Mouse (Mus musculus): ENCODE data around the gene Cntrl. TPM values are rescaled to one million over a fixed set of nuclear protein-coding genes. Genes with fewer than 3 reads are reported as not detected.

Gene Cntrl
- polyA plus RNA-seq, 1 experiment from 2014 or later = 34.4 TPM

GRCm38 (mm10) chr2:35070275-35070674, 39.0 kb upstream of the Cntrl start:
- 78% methylated on average over 4 of the region's 4 CpGs for WGBS
- H3K9ac ChIP-seq (ENCODE audit: low read length) = no peak overlapping the region
- ATAC-seq (ENCODE audit: insufficient number of reproducible peaks, low FRiP score, low TSS enrichment, low read depth) = no peak

GRCm38 (mm10) chr2:35072547-35072946, 36.7 kb upstream of the Cntrl start:
- DNase-seq (ENCODE audit: low spot score) (no peak), ATAC-seq (ENCODE audit: insufficient number of reproducible peaks, low FRiP score, low TSS enrichment, low read depth) (no peak)
- Histone ChIP-seq H3K27me3 (ENCODE audit: control insufficient read depth, insufficient read depth, low read length) (no peaks in the 10 kb centered on the region), H3K27ac (replicated peaks; ENCODE audit: low read depth, low read length) (no peak overlapping the region), H3K9me3 (ENCODE audit: control insufficient read depth, low read length) (no peaks in the 10 kb centered on the region), H3K4me2 (ENCODE audit: low read depth, severe bottlenecking) (no peak overlapping the region), H3K4me1 (ENCODE audit: control insufficient read depth, insufficient read depth, low read length) (no peaks in the 10 kb centered on the region), H3K9ac (ENCODE audit: low read length) (no peak overlapping the region), H3K36me3 (ENCODE audit: control insufficient read depth, insufficient read depth, low read length) (no peaks in the 10 kb centered on the region), H3K4me3 (ENCODE audit: low read depth, low read length) (no peak overlapping the region)
- WGBS = 79% methylated on average over 2 of the region's 2 CpGs

More at GRCm38 (mm10) chr2:35070275-35070674, 39.0 kb upstream of the Cntrl start:
- H3K9me3 ChIP-seq (ENCODE audit: control insufficient read depth, low read length) = no peaks in the 10 kb centered on the region
- DNase-seq (ENCODE audit: low spot score) = no peak
- no peak overlapping the region for H3K4me3 ChIP-seq (ENCODE audit: low read depth, low read length)
- H3K4me1 ChIP-seq (ENCODE audit: control insufficient read depth, insufficient read depth, low read length) = no peaks in the 10 kb centered on the region
- no peak overlapping the region for H3K4me2 ChIP-seq (ENCODE audit: low read depth, severe bottlenecking)
- no peaks in the 10 kb centered on the region for H3K36me3 ChIP-seq (ENCODE audit: control insufficient read depth, insufficient read depth, low read length)
- no peaks in the 10 kb centered on the region for H3K27me3 ChIP-seq (ENCODE audit: control insufficient read depth, insufficient read depth, low read length)
- H3K27ac ChIP-seq (replicated peaks; ENCODE audit: low read depth, low read length) = no peak overlapping the region

DNA sequence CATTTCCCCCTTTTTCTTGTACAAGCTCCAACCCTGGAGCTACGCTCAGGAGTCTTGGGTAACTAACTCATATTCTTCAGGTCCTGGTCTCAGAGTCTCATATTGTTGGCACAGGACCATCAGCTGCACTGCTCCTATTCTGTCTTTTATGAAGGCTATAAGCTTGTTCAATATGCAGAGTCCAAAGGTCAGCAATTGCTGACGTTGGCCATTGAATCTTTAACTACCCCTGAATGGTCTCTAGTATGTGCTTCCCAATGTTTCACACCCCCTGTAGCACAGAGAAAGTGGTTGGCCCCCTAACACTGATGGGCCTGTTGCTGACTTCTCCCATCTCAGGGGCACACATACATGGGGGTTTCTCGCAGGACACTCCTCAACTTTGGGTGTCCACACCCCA, 35.0 kb upstream of the Cntrl start:
- WGBS = 91% methylated on average over 3 of the region's 3 CpGs
- Histone ChIP-seq H3K36me3 (ENCODE audit: control insufficient read depth, insufficient read depth, low read length) (no peaks in the 10 kb centered on the region), H3K4me1 (ENCODE audit: control insufficient read depth, insufficient read depth, low read length) (no peaks in the 10 kb centered on the region), H3K9ac (ENCODE audit: low read length) (no peak overlapping the region), H3K4me2 (ENCODE audit: low read depth, severe bottlenecking) (no peak overlapping the region), H3K27ac (replicated peaks; ENCODE audit: low read depth, low read length) (no peak overlapping the region), H3K27me3 (ENCODE audit: control insufficient read depth, insufficient read depth, low read length) (no peaks in the 10 kb centered on the region), H3K9me3 (ENCODE audit: control insufficient read depth, low read length) (no peaks in the 10 kb centered on the region), H3K4me3 (ENCODE audit: low read depth, low read length) (no peak overlapping the region)
- DNase-seq (ENCODE audit: low spot score) (no peak), ATAC-seq (ENCODE audit: insufficient number of reproducible peaks, low FRiP score, low TSS enrichment, low read depth) (no peak)

DNA sequence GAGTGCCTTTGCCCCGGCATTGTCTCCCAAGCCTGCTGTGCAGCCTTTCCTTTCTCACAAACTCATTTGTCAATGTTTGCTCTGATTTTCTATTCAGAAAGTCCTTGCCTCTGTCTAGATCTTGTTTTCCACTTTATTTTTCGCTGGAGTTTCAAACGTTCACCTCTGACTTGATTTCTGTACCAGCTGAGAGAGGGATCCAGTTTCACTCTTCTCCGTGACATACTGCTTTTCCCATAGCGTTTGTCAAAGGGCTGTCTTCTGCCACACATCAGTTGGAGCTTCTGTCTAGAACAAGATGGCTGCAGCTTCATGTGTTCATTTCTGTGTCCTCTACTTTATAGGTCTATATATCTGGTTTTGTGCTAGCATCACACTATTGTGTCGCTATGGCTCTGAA, 30.1 kb upstream of the Cntrl start:
- ATAC-seq (ENCODE audit: insufficient number of reproducible peaks, low FRiP score, low TSS enrichment, low read depth) (no peak), DNase-seq (ENCODE audit: low spot score) (no peak)
- H3K36me3 ChIP-seq (ENCODE audit: control insufficient read depth, insufficient read depth, low read length) = no peaks in the 10 kb centered on the region
- no peaks in the 10 kb centered on the region for H3K9me3 ChIP-seq (ENCODE audit: control insufficient read depth, low read length)
- H3K4me2 ChIP-seq (ENCODE audit: low read depth, severe bottlenecking) = no peak overlapping the region
- H3K27me3 ChIP-seq (ENCODE audit: control insufficient read depth, insufficient read depth, low read length) = no peaks in the 10 kb centered on the region
- 77% methylated on average over 6 of the region's 6 CpGs for WGBS
- H3K27ac ChIP-seq (replicated peaks; ENCODE audit: low read depth, low read length) = no peak overlapping the region
- no peak overlapping the region for H3K9ac ChIP-seq (ENCODE audit: low read length)
- H3K4me3 ChIP-seq (ENCODE audit: low read depth, low read length) = no peak overlapping the region
- H3K4me1 ChIP-seq (ENCODE audit: control insufficient read depth, insufficient read depth, low read length) = no peaks in the 10 kb centered on the region

DNA sequence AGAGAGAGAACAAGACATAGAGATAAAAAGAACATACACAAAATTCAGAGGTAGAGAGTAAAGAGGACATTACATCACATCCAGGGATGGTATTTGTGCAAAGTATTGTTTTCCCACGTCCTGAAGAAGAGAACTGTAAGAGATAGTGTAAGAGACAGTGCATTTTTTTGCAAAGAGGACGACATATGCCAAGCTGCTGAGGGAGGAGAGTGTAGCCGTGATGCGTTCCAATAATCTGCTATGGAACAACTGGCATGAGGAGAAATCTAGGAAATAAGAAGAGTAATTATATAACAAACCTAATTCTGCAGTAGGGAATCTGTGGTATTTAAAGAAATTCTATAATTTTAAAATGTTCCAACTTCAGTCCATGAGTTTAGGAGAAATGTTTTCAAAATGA, 21.9 kb upstream of the Cntrl start:
- no peak for ATAC-seq (ENCODE audit: insufficient number of reproducible peaks, low FRiP score, low TSS enrichment, low read depth)
- no peaks in the 10 kb centered on the region for H3K36me3 ChIP-seq (ENCODE audit: control insufficient read depth, insufficient read depth, low read length)
- no peak for DNase-seq (ENCODE audit: low spot score)
- no peaks in the 10 kb centered on the region for H3K4me1 ChIP-seq (ENCODE audit: control insufficient read depth, insufficient read depth, low read length)
- H3K27me3 ChIP-seq (ENCODE audit: control insufficient read depth, insufficient read depth, low read length) = no peaks in the 10 kb centered on the region
- H3K27ac ChIP-seq (replicated peaks; ENCODE audit: low read depth, low read length) = no peak overlapping the region
- no peaks in the 10 kb centered on the region for H3K9me3 ChIP-seq (ENCODE audit: control insufficient read depth, low read length)
- no peak overlapping the region for H3K4me2 ChIP-seq (ENCODE audit: low read depth, severe bottlenecking)
- no peak overlapping the region for H3K4me3 ChIP-seq (ENCODE audit: low read depth, low read length)
- WGBS = 78% methylated on average over 4 of the region's 4 CpGs
- H3K9ac ChIP-seq (ENCODE audit: low read length) = no peak overlapping the region

DNA sequence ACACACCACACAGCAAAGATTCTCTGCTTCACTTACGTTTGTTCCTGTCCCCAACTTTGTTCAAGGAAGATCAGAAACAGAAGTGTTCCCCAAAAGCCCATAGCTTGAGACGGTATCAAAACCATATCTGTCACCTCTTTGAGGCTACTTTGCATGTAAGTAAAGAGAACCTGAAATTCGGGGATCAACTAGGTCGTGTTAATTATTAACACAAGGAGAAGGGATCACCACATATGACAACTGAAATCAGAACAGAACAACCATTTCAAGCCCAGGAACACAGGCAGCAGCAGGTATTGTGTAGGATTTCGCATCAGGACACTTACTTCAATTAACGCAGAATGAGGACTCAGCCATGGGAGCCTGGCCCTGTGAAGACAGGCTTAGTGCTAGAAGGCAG, 8.8 kb upstream of the Cntrl start:
- WGBS = 79% methylated on average over 6 of the region's 6 CpGs
- Histone ChIP-seq H3K4me2 (ENCODE audit: low read depth, severe bottlenecking) (no peak overlapping the region), H3K27me3 (ENCODE audit: control insufficient read depth, insufficient read depth, low read length) (no peaks in the 10 kb centered on the region), H3K9me3 (ENCODE audit: control insufficient read depth, low read length) (no peaks in the 10 kb centered on the region), H3K4me1 (ENCODE audit: control insufficient read depth, insufficient read depth, low read length) (no peaks in the 10 kb centered on the region), H3K27ac (replicated peaks; ENCODE audit: low read depth, low read length) (no peak overlapping the region), H3K9ac (ENCODE audit: low read length) (no peak overlapping the region), H3K4me3 (ENCODE audit: low read depth, low read length) (no peak overlapping the region), H3K36me3 (ENCODE audit: control insufficient read depth, insufficient read depth, low read length) (no peaks in the 10 kb centered on the region)
- no peak for ATAC-seq (ENCODE audit: insufficient number of reproducible peaks, low FRiP score, low TSS enrichment, low read depth)
- no peak for DNase-seq (ENCODE audit: low spot score)

DNA sequence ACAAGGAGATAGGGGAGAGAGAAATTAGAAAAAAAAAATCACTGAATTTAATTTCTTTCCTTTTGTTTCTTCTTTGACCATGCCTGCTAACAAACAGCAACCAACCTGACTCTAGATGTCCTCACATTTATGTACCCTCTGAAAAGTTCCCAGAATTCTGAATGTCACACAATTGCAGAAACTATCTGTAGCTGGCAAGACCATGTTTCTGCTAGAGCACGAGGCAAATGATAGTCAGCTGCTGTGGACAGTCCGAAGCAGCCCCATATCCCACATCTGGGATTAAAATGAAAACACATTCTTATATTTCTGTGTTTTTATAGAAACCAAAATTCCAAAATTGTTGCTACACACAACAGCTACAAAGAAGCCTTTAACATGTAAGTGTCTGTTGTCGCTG, 7.8 kb upstream of the Cntrl start, which contains the start of gene AI182371:
TSS of gene AI182371 (minus strand) at position 101 of the 400 bp plus-strand sequence.
- ATAC-seq (ENCODE audit: insufficient number of reproducible peaks, low FRiP score, low TSS enrichment, low read depth) (no peak), DNase-seq (ENCODE audit: low spot score) (no peak)
- H3K4me1 ChIP-seq (ENCODE audit: control insufficient read depth, insufficient read depth, low read length) = no peaks in the 10 kb centered on the region
- no peaks in the 10 kb centered on the region for H3K9me3 ChIP-seq (ENCODE audit: control insufficient read depth, low read length)
- H3K36me3 ChIP-seq (ENCODE audit: control insufficient read depth, insufficient read depth, low read length) = no peaks in the 10 kb centered on the region
- H3K27me3 ChIP-seq (ENCODE audit: control insufficient read depth, insufficient read depth, low read length) = no peaks in the 10 kb centered on the region
- H3K27ac ChIP-seq (replicated peaks; ENCODE audit: low read depth, low read length) = no peak within 1 kb of the TSS
- H3K9ac ChIP-seq (ENCODE audit: low read length) = no peak within 1 kb of the TSS
- H3K4me2 ChIP-seq (ENCODE audit: low read depth, severe bottlenecking) = no peak within 1 kb of the TSS
- no peak within 1 kb of the TSS for H3K4me3 ChIP-seq (ENCODE audit: low read depth, low read length)
- WGBS = 92% methylated on average over 3 of the region's 3 CpGs

- no peaks in the 10 kb centered on the region for H3K27me3 ChIP-seq (ENCODE audit: control insufficient read depth, insufficient read depth, low read length)
- ATAC-seq (ENCODE audit: insufficient number of reproducible peaks, low FRiP score, low TSS enrichment, low read depth) (no peak), DNase-seq (ENCODE audit: low spot score) (no peak)
- no peaks in the 10 kb centered on the region for H3K36me3 ChIP-seq (ENCODE audit: control insufficient read depth, insufficient read depth, low read length)
- H3K4me3 ChIP-seq (ENCODE audit: low read depth, low read length) = no peak overlapping the region
- H3K9me3 ChIP-seq (ENCODE audit: control insufficient read depth, low read length) = no peaks in the 10 kb centered on the region
- no peaks in the 10 kb centered on the region for H3K4me1 ChIP-seq (ENCODE audit: control insufficient read depth, insufficient read depth, low read length)
- no peak overlapping the region for H3K27ac ChIP-seq (replicated peaks; ENCODE audit: low read depth, low read length)
- no peak overlapping the region for H3K9ac ChIP-seq (ENCODE audit: low read length)
- H3K4me2 ChIP-seq (ENCODE audit: low read depth, severe bottlenecking) = no peak overlapping the region
Observed at GRCm38 (mm10) chr2:35102777-35103176, 6.5 kb upstream of the Cntrl start.

DNA sequence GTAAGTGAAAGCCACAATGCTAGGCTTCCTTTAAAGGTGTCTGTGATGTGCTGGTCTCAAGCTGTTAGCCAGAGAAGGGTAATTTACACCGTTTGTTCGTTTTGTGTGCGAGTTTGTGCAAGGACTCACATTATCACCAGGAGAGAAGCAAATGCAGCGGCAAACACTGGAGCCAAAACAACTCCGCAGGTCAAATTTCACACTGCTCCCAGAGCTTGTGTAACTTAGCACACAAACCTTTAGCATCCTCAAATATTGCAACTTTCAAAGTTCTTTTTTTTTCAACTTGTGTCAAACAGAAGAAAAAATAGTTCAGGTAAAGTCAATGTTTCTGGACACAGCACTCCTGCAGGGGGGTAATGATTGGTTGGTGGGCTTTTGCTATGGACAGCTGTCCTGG, 5.7 kb upstream of the Cntrl start:
- Histone ChIP-seq H3K36me3 (ENCODE audit: control insufficient read depth, insufficient read depth, low read length) (no peaks in the 10 kb centered on the region), H3K4me1 (ENCODE audit: control insufficient read depth, insufficient read depth, low read length) (no peaks in the 10 kb centered on the region), H3K27ac (replicated peaks; ENCODE audit: low read depth, low read length) (no peak overlapping the region), H3K9ac (ENCODE audit: low read length) (no peak overlapping the region), H3K27me3 (ENCODE audit: control insufficient read depth, insufficient read depth, low read length) (no peaks in the 10 kb centered on the region), H3K4me2 (ENCODE audit: low read depth, severe bottlenecking) (no peak overlapping the region), H3K4me3 (ENCODE audit: low read depth, low read length) (no peak overlapping the region), H3K9me3 (ENCODE audit: control insufficient read depth, low read length) (no peaks in the 10 kb centered on the region)
- no peak for ATAC-seq (ENCODE audit: insufficient number of reproducible peaks, low FRiP score, low TSS enrichment, low read depth)
- WGBS = 68% methylated on average over 5 of the region's 5 CpGs
- DNase-seq (ENCODE audit: low spot score) = no peak

Data from limb, embryonic 11.5 days (tissue).